Mouse (Mus musculus) heart, embryonic 16.5 days (tissue): ENCODE data around the gene Fosb. TPM values are rescaled to one million over a fixed set of nuclear protein-coding genes. Genes with fewer than 3 reads are reported as not detected.

Source experiments
- ATAC-seq: fragments of 200-750 bp; cut with Nextera tagmentation; replicated peaks from 2 replicates; pipeline ENCODE4 v1.8.0; 2017; ENCODE audit warnings: moderate number of reproducible peaks; ENCODE audit not compliant: insufficient read depth, low FRiP score; ENCODE audit errors: extremely low read depth
- H3K27ac ChIP-seq: fragments of 300-500 bp; sonication (generic); 2 replicates; pipeline ENCODE4 v1.5.1; 2014; ENCODE audit warnings: mild to moderate bottlenecking, low read length, control low read depth, moderate library complexity
- H3K27me3 ChIP-seq: fragments of 300-500 bp; sonication (generic); 2 replicates; pipeline ENCODE4 v1.6.1; 2014; ENCODE audit warnings: low read length, mixed read lengths; ENCODE audit not compliant: control insufficient read depth, insufficient read depth
- H3K36me3 ChIP-seq: fragments of 300-500 bp; sonication (generic); 2 replicates; pipeline ENCODE4 v1.6.1; 2014; ENCODE audit not compliant: control insufficient read depth, insufficient read depth
- H3K4me1 ChIP-seq: fragments of 300-500 bp; sonication (generic); 2 replicates; pipeline ENCODE4 v1.6.1; 2014; ENCODE audit warnings: low read length, mixed read lengths; ENCODE audit not compliant: control insufficient read depth, insufficient read depth
- H3K4me2 ChIP-seq: fragments of 300-500 bp; sonication (generic); 2 replicates; pipeline ENCODE4 v1.6.1; 2014; ENCODE audit warnings: low read depth, mild to moderate bottlenecking, control low read depth, low read length
- H3K4me3 ChIP-seq: fragments of 300-500 bp; sonication (generic); 2 replicates; pipeline ENCODE4 v1.5.1; 2014; ENCODE audit warnings: mild to moderate bottlenecking, control low read depth, low read length
- H3K9ac ChIP-seq: fragments of 300-500 bp; sonication (generic); 2 replicates; pipeline ENCODE4 v1.6.1; 2014; ENCODE audit warnings: low read length, control low read depth
- H3K9me3 ChIP-seq: fragments of 300-500 bp; sonication (generic); replicated peaks from 2 replicates; pipeline ENCODE4 v1.6.1; 2016; ENCODE audit warnings: low read length; ENCODE audit not compliant: control insufficient read depth
- WGBS: fragments of 180-500 bp; shearing (Covaris S2); extraction: QIAGEN DNeasy Blood & Tissue Kit; methylation state at CpG from one replicate; pipeline ENCODE4 v1.1.7; 2014; 5-methylcytosine and 5-hydroxymethylcytosine counted together
- polyA plus RNA-seq: library from polyadenylated mRNA; unstranded; fragments of >200 nt; fragmentation: Nextera tagmentation; extraction: Ambion mirVana; gene quantifications from 2 replicates; pipeline ENCODE4 v1.2.1, GENCODE M21; 2015

The Fosb gene
- polyA plus RNA-seq, 1 experiment from 2014 or later: 0.24 TPM

GRCm38 (mm10) chr7:19337122-19337521 is 27.3 kb upstream of the Fosb start:
- no peak for ATAC-seq
- 54% methylated on average over 10 of the region's 10 CpGs for WGBS
- peaks cover 23% of the 10 kb centered on the region for H3K4me1 ChIP-seq
- H3K27ac ChIP-seq: peak overlapping the region; percentile 12
- no peak overlapping the region for H3K4me3 ChIP-seq
- H3K9ac ChIP-seq: no peak overlapping the region
- no peaks in the 10 kb centered on the region for H3K9me3 ChIP-seq
- no peaks in the 10 kb centered on the region for H3K36me3 ChIP-seq
- no peaks in the 10 kb centered on the region for H3K27me3 ChIP-seq
- no peak overlapping the region for H3K4me2 ChIP-seq

GRCm38 (mm10) chr7:19335583-19335982 is 25.7 kb upstream of the Fosb start:
- WGBS: 48% methylated on average over 3 of the region's 3 CpGs
- H3K27ac ChIP-seq: no peak overlapping the region

DNA sequence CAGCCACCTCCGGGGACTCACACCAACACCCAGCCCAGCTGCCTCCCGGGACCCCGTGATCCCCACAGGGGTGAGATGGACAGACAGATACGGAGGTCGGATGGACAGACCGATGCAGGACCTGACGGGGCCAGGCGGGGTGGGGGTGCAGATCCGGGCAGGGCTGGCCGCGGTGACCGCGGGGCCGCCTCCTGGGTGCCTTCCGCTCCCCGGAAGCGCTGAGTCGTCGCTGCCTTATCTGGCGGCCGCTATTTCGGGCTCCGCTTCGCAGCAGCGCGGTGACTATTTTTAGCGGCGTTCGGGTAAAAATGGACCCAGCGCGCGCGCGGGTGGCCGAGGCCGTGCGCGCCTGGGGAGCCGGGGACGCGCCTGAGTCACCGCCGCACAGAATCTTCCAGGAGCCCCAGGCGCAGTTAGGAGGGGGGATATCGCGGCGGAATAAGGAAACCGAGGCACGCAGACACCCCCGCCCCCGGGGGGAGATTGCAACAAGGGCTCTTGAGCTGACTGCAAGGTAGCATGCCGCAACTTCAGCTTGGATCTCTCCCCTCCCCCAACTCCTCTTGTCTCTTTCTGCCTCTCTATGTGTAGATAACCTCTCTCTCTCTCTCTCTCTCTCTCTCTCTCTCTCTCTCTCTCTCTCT is 23.0 kb upstream of the Fosb start:
- WGBS: 0% methylated on average over 52 of the region's 52 CpGs
- H3K4me2 ChIP-seq: peak overlapping the region; percentile 73
- H3K4me1 ChIP-seq: peaks cover 14% of the 10 kb centered on the region
- H3K4me3 ChIP-seq: peak overlapping the region; percentile 63
- peak overlapping the region; percentile 83 for H3K9ac ChIP-seq
- no peaks in the 10 kb centered on the region for H3K27me3 ChIP-seq
- peak; percentile 76 for ATAC-seq
- peak overlapping the region; percentile 89 for H3K27ac ChIP-seq
- no peaks in the 10 kb centered on the region for H3K36me3 ChIP-seq
- H3K9me3 ChIP-seq: no peaks in the 10 kb centered on the region

More at GRCm38 (mm10) chr7:19335583-19335982, 25.7 kb upstream of the Fosb start:
- no peak overlapping the region for H3K9ac ChIP-seq
- no peaks in the 10 kb centered on the region for H3K27me3 ChIP-seq
- peaks cover 15% of the 10 kb centered on the region for H3K4me1 ChIP-seq
- no peak overlapping the region for H3K4me3 ChIP-seq
- ATAC-seq: no peak
- no peak overlapping the region for H3K4me2 ChIP-seq
- H3K36me3 ChIP-seq: no peaks in the 10 kb centered on the region
- no peaks in the 10 kb centered on the region for H3K9me3 ChIP-seq

DNA sequence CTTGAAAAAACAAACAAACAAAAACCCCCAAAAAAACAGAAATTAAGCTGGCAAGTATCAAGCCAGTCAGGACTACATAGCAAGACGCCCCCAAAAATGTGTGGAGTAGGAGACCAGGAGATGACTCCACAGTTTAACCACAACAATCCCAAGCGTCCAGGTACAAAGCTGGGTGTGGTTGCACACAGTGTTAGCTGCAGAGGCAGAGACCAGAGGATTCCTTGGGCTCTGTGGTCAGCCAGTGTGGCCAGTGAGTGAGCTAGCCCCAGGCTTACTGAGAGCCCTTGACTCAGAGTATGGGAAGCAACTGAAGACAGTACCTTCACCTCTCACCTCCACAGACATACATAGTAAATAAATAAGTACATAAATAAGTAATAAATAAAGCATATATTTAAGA is 22.1 kb upstream of the Fosb start:
- Histone ChIP-seq H3K4me3 (no peak overlapping the region; the same call in 1 of the 2 replicates), H3K9ac (no peak overlapping the region), H3K27me3 (no peaks in the 10 kb centered on the region)

GRCm38 (mm10) chr7:19328425-19328824 is 18.6 kb upstream of the Fosb start:
- no peak for ATAC-seq
- Histone ChIP-seq H3K27ac (no peak overlapping the region), H3K27me3 (no peaks in the 10 kb centered on the region), H3K9ac (no peak overlapping the region), H3K4me2 (no peak overlapping the region), H3K9me3 (no peaks in the 10 kb centered on the region), H3K4me1 (peaks cover 20% of the 10 kb centered on the region), H3K4me3 (no peak overlapping the region), H3K36me3 (no peaks in the 10 kb centered on the region)

More for the DNA sequence above, 22.1 kb upstream of the Fosb start:
- WGBS: 85% methylated on average over 2 of the region's 2 CpGs
- peak overlapping the region; percentile 73; the same call in 1 of the 2 replicates for H3K4me2 ChIP-seq
- no peak for ATAC-seq
- no peaks in the 10 kb centered on the region for H3K36me3 ChIP-seq
- H3K27ac ChIP-seq: no peak overlapping the region
- H3K4me1 ChIP-seq: peaks cover 21% of the 10 kb centered on the region
- no peaks in the 10 kb centered on the region for H3K9me3 ChIP-seq

DNA sequence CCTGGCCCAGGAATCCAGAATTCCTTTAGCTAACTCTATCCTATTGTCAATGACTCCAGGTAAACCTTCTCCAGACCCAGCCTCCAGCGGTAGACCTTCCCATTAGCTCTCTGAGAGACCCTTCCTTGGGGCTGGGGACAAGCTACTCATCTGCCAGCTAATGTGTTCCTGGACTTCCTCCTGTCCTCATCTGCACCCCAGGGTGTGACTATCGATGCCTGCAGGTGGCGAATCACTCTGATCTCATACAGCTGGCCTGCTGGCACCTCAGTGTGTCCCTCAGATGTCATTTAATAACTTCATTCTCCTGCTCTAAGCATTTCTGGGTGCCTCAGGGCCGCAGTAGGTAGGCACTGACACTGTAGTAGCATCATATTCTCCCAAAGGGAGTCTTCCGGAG is 17.9 kb upstream of the Fosb start:
- H3K27me3 ChIP-seq: no peaks in the 10 kb centered on the region

GRCm38 (mm10) chr7:19327128-19327527 is 17.3 kb upstream of the Fosb start:
- Histone ChIP-seq H3K9ac (peak overlapping the region; percentile 63), H3K4me2 (peak overlapping the region; percentile 65), H3K27me3 (no peaks in the 10 kb centered on the region), H3K4me1 (peaks cover 20% of the 10 kb centered on the region), H3K36me3 (no peaks in the 10 kb centered on the region), H3K9me3 (no peaks in the 10 kb centered on the region), H3K27ac (peak overlapping the region; percentile 95), H3K4me3 (peak overlapping the region; percentile 45)
- ATAC-seq: peak; percentile 86
- WGBS: 1% methylated on average over 22 of the region's 22 CpGs

More for the DNA sequence above, 17.9 kb upstream of the Fosb start:
- Histone ChIP-seq H3K36me3 (no peaks in the 10 kb centered on the region), H3K4me1 (peaks cover 20% of the 10 kb centered on the region), H3K4me3 (no peak overlapping the region), H3K9ac (peak overlapping the region; percentile 63), H3K27ac (peak overlapping the region; percentile 95), H3K9me3 (no peaks in the 10 kb centered on the region), H3K4me2 (peak overlapping the region; percentile 65)
- no peak for ATAC-seq
- WGBS: 72% methylated on average over 5 of the region's 5 CpGs

DNA sequence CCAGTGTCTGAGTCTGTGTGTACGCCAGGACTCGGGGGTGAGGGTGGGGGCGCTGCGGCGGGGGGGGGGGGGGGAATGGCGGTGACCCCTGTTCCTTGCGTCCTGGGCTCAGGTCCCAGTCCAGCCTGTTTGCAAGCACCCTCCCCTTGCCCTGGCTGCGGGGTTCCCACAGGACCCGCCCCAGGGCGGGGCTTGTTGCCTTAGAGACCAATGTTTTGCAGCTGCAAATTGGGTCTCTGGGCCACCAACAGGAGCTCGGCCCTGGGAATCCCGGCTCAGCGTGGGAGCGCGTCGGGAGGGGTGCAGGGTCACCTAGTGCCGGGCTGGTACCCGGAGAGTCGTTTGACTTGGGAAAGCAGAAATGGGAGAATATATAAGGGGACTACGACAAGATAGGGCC is 16.5 kb upstream of the Fosb start:
- H3K27me3 ChIP-seq: no peaks in the 10 kb centered on the region
- under 1% methylated on average over 19 of the region's 20 CpGs for WGBS
- peak; percentile 78 for ATAC-seq

GRCm38 (mm10) chr7:19325262-19326199 is 15.7 kb upstream of the Fosb start:
- ATAC-seq: no peak
- no peaks in the 10 kb centered on the region for H3K9me3 ChIP-seq
- H3K4me2 ChIP-seq: peak overlapping the region; percentile 65; the same call in 1 of the 2 replicates
- H3K9ac ChIP-seq: peak overlapping the region; percentile 37; the same call in 1 of the 2 replicates
- 65% methylated on average over 21 of the region's 21 CpGs for WGBS
- no peak overlapping the region for H3K4me3 ChIP-seq
- no peaks in the 10 kb centered on the region for H3K36me3 ChIP-seq
- H3K27me3 ChIP-seq: no peaks in the 10 kb centered on the region
- peaks cover 20% of the 10 kb centered on the region for H3K4me1 ChIP-seq
- H3K27ac ChIP-seq: peak overlapping the region; percentile 95

More for the DNA sequence above, 16.5 kb upstream of the Fosb start:
- peak overlapping the region; percentile 63 for H3K9ac ChIP-seq
- H3K4me1 ChIP-seq: peaks cover 20% of the 10 kb centered on the region
- H3K27ac ChIP-seq: peak overlapping the region; percentile 95
- H3K4me2 ChIP-seq: peak overlapping the region; percentile 65
- no peaks in the 10 kb centered on the region for H3K36me3 ChIP-seq
- H3K9me3 ChIP-seq: no peaks in the 10 kb centered on the region
- peak overlapping the region; percentile 45 for H3K4me3 ChIP-seq
